Mouse (Mus musculus) midbrain, embryonic 10.5 days (tissue): ENCODE results near the gene Frmd8. TPM values are rescaled to one million over a fixed set of nuclear protein-coding genes. Genes with fewer than 3 reads are reported as not detected.

Experiments used
- DNase-seq: peaks from one replicate; pipeline ENCODE4 v3.0.0-alpha.2; 2017; ENCODE audit warnings: low spot score
- H3K27ac ChIP-seq: fragments of 300-500 bp; sonication (generic); replicated peaks from 2 replicates; pipeline ENCODE4 v1.5.1; 2016; ENCODE audit warnings: mild to moderate bottlenecking
- H3K27me3 ChIP-seq: fragments of 300-500 bp; sonication (generic); 2 replicates; pipeline ENCODE4 v1.6.1; 2016; ENCODE audit warnings: low read depth, mild to moderate bottlenecking; ENCODE audit not compliant: poor library complexity, severe bottlenecking
- H3K36me3 ChIP-seq: fragments of 300-500 bp; sonication (generic); 2 replicates; pipeline ENCODE4 v1.6.1; 2016; ENCODE audit warnings: mild to moderate bottlenecking, moderate library complexity
- H3K4me1 ChIP-seq: fragments of 300-500 bp; sonication (generic); 2 replicates; pipeline ENCODE4 v1.6.1; 2016
- H3K4me3 ChIP-seq: fragments of 300-500 bp; sonication (generic); 2 replicates; pipeline ENCODE4 v1.5.1; 2016; ENCODE audit warnings: mild to moderate bottlenecking, moderate library complexity
- H3K9me3 ChIP-seq: fragments of 300-500 bp; sonication (generic); replicated peaks from 2 replicates; pipeline ENCODE4 v1.6.1; 2016; ENCODE audit warnings: mild to moderate bottlenecking
- WGBS: fragments of 180-500 bp; shearing (Covaris S2); methylation state at CpG from one replicate; pipeline ENCODE4 v1.1.7; 2016; 5-methylcytosine and 5-hydroxymethylcytosine counted together
- polyA plus RNA-seq: library from polyadenylated mRNA; unstranded; fragments of >200 nt; fragmentation: Nextera tagmentation; extraction: Ambion mirVana; gene quantifications from 2 replicates; pipeline ENCODE4 v1.2.1, GENCODE M21; 2016

Frmd8 gene
- polyA plus RNA-seq, 1 experiment from 2014 or later, result 34.9 TPM

DNA sequence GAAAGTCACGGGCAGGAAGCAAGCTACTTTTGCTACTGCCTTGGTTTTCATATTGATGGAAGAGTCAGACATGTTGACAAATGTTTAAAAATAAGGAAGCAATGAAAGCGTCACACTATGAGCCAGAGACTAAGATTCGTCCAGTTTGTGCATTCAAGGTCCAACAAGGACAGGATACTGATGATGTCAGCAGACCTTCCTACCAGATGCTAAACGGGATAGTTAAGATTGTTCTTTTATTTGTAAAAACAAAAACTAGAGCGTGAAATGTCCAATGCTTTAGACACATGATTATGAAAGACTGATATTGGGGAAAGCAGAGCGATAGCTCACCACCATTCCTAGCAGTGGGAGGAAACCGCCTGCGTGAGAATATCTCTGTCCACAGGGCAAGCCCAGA is 37.5 kb downstream of the Frmd8 start:
- Histone ChIP-seq H3K27ac (no peak overlapping the region), H3K9me3 (no peaks in the 10 kb centered on the region), H3K36me3 (no peaks in the 10 kb centered on the region), H3K27me3 (no peaks in the 10 kb centered on the region), H3K4me1 (peaks cover 44% of the 10 kb centered on the region), H3K4me3 (no peak overlapping the region)
- WGBS, result 93% methylated on average over 8 of the region's 8 CpGs
- DNase-seq, result no peak

DNA sequence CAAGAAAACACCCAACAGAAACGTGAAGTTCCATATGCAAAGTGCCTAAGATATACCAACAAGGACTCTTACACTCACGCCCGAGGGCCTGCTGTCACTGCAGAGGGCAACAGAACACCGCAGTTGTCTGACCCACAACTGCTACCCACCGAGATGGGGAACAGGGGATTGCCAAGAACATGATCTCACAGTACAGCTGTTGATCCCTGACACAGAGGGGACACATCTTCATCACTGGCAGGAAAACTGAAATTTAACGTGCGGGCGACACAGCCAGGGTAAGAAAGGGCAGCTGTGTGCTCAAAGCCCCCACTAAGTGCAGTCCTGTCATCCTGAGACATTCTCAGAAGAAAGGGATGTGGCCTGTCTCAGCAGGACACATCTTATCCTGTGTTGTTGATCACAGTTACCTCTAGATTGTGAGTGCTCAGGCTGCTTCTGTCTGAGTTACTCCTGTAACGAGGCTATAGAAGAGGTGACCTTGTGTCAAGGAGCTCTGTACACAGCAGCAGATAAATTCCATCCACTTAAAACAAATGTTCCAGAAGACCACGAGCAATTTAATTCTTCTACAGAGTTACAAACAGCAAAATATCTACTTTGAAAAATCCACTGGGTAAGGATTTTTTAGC is 38.0 kb downstream of the Frmd8 start:
- Histone ChIP-seq H3K36me3 (no peaks in the 10 kb centered on the region), H3K4me1 (peaks cover 38% of the 10 kb centered on the region), H3K4me3 (no peak overlapping the region), H3K27me3 (no peaks in the 10 kb centered on the region), H3K9me3 (no peaks in the 10 kb centered on the region), H3K27ac (no peak overlapping the region)
- 79% methylated on average over 10 of the region's 10 CpGs for WGBS
- no peak for DNase-seq

DNA sequence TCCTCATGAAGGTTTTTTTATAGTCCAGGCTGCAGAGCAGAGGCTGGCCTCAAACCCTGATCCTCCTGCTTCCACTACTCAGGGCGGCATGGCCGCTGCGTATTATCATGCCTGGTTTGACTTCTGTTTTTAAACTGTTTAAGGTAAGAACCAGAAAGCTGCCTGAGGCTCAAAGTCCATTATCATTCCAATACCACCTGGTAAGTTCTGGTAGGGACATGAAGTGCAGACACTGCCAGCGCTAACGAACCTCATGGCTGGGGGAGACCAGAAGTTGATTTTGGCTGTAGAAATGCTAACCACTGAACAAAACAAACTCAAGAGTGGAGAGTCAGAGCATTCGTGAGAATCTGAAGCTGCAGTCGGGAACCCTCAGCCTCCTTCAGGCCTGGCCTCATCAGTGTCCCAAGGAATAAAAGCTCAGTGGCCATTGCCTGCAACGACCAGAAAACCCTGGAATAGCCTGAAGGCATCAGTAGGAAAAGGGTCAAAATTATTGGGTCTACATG is 39.1 kb downstream of the Frmd8 start:
- H3K27me3 ChIP-seq, result no peaks in the 10 kb centered on the region
- no peak for DNase-seq
- no peak overlapping the region for H3K27ac ChIP-seq
- no peaks in the 10 kb centered on the region for H3K36me3 ChIP-seq
- H3K9me3 ChIP-seq, result no peaks in the 10 kb centered on the region
- no peak overlapping the region for H3K4me3 ChIP-seq
- peaks cover 28% of the 10 kb centered on the region for H3K4me1 ChIP-seq
- 79% methylated on average over 8 of the region's 8 CpGs for WGBS

DNA sequence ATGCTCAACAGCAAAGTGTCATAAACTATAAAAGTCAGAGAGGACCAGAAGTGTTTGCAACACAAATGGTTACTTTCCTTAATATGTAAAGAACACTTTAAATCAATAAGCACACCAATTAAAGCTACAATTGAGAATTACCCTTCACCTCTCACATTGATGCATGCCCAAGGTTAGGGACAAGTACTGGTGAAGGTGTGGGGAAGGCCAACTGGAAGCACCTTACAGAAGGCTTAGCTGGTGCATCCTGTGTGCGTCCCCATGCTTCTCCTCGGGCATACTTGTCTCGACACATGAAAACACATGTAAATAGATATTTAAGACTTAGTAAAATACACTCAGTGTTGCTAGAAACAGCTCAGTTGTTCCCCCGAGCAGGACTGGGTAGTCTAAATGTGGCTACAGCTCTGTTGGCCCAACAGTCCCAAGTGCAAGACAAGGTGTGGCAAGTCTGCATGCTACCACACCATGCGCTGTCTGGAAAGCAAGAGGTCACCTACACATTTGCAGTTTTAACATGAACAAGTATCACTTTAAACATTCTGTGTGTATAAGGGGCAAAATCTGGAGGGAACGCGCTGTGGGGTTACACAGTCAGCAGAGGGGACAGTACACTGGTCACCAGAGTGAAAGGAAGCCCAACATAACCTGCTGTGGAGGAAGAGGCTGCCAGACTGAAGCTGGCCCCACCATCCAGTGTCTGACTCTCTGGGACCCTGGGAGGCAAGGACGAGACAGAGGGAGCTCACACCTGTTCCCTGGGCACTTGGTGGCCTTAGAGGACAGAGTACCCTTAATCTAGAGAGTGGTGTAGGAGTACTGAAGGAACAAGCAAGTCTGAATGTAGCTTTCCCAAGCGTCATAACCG is 39.8 kb downstream of the Frmd8 start:
- Histone ChIP-seq H3K4me3 (no peak overlapping the region), H3K27ac (no peak overlapping the region), H3K27me3 (no peaks in the 10 kb centered on the region), H3K9me3 (no peaks in the 10 kb centered on the region), H3K36me3 (no peaks in the 10 kb centered on the region), H3K4me1 (peaks cover 21% of the 10 kb centered on the region)
- DNase-seq, result no peak
- WGBS, result 89% methylated on average over 10 of the region's 10 CpGs

DNA sequence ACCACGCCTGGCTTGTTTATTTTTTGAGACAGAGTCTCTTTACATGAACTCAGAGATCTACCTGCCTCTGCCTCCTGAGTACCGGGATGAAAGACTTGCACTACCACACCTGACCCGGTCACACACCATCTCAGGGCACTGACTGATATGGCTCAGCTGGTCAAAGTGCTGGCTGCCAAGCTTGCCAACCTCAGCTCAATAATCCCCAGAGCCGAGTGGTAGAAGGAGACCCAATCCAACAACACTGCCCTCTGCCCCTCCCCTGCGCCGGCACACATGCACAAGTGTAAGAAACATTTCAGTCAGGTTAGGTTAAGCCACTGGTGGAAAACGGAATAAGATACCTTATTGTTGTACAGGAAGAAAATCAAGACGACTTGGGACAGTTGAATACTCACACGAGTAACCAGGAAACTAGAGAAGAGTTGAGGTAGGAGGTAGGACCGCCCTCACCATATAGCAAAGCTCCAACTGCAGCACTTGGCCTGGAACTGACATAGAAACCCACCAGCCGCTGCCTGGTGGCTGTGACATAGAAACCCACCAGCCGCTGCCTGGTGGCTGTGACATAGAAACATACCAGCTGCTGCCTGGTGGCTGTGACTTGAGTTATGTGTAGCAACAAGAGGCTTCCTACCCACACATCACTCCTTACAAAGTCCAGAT is 40.7 kb downstream of the Frmd8 start:
- Histone ChIP-seq H3K9me3 (no peaks in the 10 kb centered on the region), H3K27me3 (no peaks in the 10 kb centered on the region), H3K27ac (no peak overlapping the region), H3K4me1 (peaks cover 17% of the 10 kb centered on the region; the same call in 1 of the 2 replicates), H3K36me3 (no peaks in the 10 kb centered on the region), H3K4me3 (no peak overlapping the region)
- DNase-seq, result no peak
- 91% methylated on average over 12 of the region's 12 CpGs for WGBS

DNA sequence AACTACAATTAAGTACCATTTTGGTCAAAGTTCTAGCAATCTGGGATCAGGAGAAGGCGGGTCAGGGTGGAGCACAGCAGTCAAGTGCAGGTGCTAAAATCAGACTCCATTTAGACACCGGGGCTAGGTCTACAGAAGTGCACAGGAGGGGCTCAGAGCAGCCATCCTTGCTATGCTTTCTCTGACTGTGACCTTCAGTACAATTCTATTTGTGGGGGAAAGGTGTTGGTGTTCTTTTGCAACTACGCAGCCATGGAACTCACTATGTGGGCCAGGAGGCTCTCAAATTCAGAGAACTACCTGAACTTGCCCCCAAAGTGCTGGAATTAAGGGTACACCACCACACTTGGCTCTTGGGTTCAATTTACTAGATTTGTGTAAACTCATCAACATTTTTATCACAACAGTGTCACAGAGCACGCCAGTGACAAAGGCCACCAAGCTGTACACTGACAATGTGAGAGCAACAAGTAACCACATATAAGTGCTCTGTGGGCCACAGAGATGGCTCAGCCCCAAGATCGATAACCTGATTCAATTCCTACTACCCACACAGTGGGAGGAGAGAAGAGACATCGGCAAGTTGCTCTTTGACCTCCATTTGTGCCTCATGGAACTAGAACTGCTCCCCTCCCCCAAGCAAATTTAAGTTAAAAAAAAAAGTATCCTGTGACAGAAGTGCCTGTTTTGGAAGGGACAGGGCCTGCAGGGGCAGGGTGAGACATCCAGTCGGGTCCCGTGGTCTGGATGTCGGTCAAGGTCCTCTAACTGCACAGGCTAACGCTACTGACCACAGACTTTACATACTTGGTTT is 41.6 kb downstream of the Frmd8 start:
- Histone ChIP-seq H3K9me3 (no peaks in the 10 kb centered on the region), H3K36me3 (no peaks in the 10 kb centered on the region), H3K27ac (no peak overlapping the region), H3K4me1 (peaks cover 14% of the 10 kb centered on the region; the same call in 1 of the 2 replicates), H3K27me3 (no peaks in the 10 kb centered on the region), H3K4me3 (no peak overlapping the region)
- DNase-seq, result no peak
- WGBS, result 93% methylated on average over 10 of the region's 10 CpGs

- no peak for DNase-seq
- Histone ChIP-seq H3K27me3 (no peaks in the 10 kb centered on the region), H3K36me3 (no peaks in the 10 kb centered on the region), H3K9me3 (no peaks in the 10 kb centered on the region), H3K27ac (no peak overlapping the region), H3K4me3 (no peak overlapping the region), H3K4me1 (peaks cover 12% of the 10 kb centered on the region; the same call in 1 of the 2 replicates)
- WGBS, result 89% methylated on average over 6 of the region's 6 CpGs
Observed at GRCm38 (mm10) chr19:5832326-5832725, 42.7 kb downstream of the Frmd8 start.

DNA sequence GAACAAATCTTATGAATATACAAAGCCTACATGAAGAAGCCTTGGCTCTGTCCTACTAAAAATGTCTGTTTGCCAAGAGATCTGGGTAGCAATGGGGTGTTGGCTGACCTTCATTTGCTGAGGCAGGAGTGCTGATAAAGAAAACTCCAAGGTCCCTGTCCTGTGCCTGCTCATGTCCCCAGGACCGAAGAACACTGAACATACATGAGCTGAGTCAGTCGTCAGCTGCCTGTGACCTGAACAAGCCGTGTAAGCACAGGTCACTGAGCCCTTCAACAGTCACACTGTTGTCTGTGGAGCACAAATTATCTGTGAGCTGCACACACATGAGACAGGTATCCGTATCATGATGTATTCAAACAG is 43.1 kb downstream of the Frmd8 start:
- no peak for DNase-seq
- WGBS, result 89% methylated on average over 4 of the region's 4 CpGs

DNA sequence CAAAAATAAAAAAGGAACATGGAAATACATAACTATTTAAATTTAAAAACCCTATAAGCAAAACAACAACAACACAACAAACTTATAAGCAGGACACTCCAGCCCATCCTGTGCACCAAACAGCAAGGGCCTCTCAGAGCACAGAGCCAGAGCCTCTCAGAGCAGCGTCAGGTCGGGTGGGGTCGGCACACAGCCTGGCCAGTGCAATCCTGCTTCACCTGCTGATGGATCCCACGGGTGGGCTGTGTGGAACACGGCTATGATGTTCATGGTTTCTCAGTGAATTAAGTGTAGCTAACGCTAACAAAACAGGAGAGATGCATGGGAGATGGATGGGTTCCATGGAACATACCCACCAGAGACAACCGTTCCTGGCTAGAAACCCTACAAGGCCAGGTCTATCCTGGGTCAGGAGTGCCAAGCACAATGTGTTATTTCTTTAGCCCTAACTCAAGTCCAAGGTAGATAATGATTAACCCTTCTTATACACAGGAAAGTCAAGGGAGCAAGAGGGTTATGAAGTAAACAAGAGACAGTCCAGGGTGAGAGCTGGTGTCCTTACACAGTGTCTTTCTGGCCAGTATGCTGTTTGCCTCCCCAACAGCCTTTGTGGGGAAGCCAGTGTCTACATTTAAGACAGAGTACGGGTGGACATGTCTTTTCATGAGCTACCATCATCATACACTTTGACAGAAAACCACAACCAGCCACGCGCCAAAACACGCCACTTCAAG is 43.7 kb downstream of the Frmd8 start:
- Histone ChIP-seq H3K4me3 (no peak overlapping the region), H3K27me3 (no peaks in the 10 kb centered on the region), H3K27ac (no peak overlapping the region), H3K36me3 (no peaks in the 10 kb centered on the region), H3K4me1 (peaks cover 6% of the 10 kb centered on the region; the same call in 1 of the 2 replicates), H3K9me3 (no peaks in the 10 kb centered on the region)
- 93% methylated on average over 11 of the region's 11 CpGs for WGBS
- no peak for DNase-seq

More for the DNA sequence above, 43.1 kb downstream of the Frmd8 start:
- Histone ChIP-seq H3K36me3 (no peaks in the 10 kb centered on the region), H3K9me3 (no peaks in the 10 kb centered on the region), H3K4me3 (no peak overlapping the region), H3K4me1 (peaks cover 9% of the 10 kb centered on the region; the same call in 1 of the 2 replicates), H3K27me3 (no peaks in the 10 kb centered on the region), H3K27ac (no peak overlapping the region)

DNA sequence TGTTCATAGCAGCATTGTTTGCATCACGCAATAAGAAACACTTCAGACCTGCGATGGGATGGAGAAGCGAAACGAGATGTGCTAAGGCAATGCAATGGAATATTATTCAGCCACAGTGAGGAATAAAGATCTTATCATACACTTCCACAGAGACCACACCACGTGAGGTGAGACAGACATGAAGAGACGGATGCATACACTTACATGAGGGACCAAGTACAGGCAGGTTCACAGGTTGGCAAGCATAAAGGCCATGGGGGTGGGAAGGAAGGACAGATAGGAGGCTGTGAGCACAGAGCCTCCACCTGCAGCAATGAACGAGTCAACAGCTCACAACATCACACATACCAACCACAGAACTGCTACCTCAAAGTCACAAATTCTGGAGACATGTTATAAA is 44.3 kb downstream of the Frmd8 start:
- DNase-seq, result no peak
- Histone ChIP-seq H3K4me1 (peaks cover 6% of the 10 kb centered on the region; the same call in 1 of the 2 replicates), H3K4me3 (no peak overlapping the region), H3K9me3 (no peaks in the 10 kb centered on the region), H3K27ac (no peak overlapping the region), H3K27me3 (no peaks in the 10 kb centered on the region), H3K36me3 (no peaks in the 10 kb centered on the region)
- WGBS, result 95% methylated on average over 7 of the region's 7 CpGs

DNA sequence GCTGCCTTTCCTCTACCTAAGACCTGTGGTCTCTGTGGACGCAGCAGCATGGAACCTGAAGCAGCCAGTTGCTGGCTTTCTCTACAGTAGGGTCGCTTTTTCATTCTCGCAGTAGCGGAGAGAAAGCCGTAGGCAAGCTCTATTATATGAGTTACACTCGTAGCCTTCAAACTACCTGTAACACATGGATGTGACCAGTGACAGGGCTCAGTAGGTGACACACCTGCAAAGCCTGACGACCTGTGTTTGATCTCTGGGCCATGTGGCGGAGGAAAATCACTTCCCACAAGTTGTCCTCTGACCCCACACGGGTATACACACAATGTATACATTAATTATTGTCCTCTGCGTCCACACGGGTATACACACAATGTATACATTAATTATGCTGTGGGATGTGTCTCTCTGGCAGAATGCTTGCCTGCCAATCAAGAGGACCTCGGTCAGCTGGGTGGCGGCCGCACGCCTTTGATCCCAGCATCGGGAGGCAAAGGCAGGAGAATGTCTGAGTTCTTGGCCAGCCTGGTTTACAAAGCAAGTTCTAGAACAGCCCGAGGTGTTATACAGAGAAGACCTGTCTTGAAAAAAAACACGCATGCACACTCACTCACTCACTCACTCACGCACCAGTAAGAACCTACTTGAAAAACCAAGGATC is 45.0 kb downstream of the Frmd8 start:
- peaks cover 6% of the 10 kb centered on the region; the same call in 1 of the 2 replicates for H3K4me1 ChIP-seq
- WGBS, result 87% methylated on average over 19 of the region's 19 CpGs
- no peaks in the 10 kb centered on the region for H3K36me3 ChIP-seq
- H3K27me3 ChIP-seq, result no peaks in the 10 kb centered on the region
- H3K9me3 ChIP-seq, result no peaks in the 10 kb centered on the region
- H3K27ac ChIP-seq, result no peak overlapping the region
- DNase-seq, result no peak
- H3K4me3 ChIP-seq, result no peak overlapping the region
